Mouse (Mus musculus) kidney, postnatal 0 days (tissue): ENCODE data around the gene Ech1. TPM values are rescaled to one million over a fixed set of nuclear protein-coding genes. Genes with fewer than 3 reads are reported as not detected.

Experiments
- ATAC-seq: fragments of 200-750 bp; cut with Nextera tagmentation; replicated peaks from 2 replicates; pipeline ENCODE4 v1.8.0; 2017; ENCODE audit warnings: low read depth, moderate number of reproducible peaks, moderate TSS enrichment, moderate library complexity; ENCODE audit not compliant: low FRiP score
- DNase-seq: peaks from one replicate; pipeline ENCODE4 v3.0.0-alpha.2; 2016; ENCODE audit warnings: low spot score
- H3K27ac ChIP-seq: fragments of 300-500 bp; sonication (generic); 2 replicates; pipeline ENCODE4 v1.5.1; 2014; ENCODE audit warnings: mild to moderate bottlenecking
- H3K27me3 ChIP-seq: fragments of 300-500 bp; sonication (generic); 2 replicates; pipeline ENCODE4 v1.6.1; 2014; ENCODE audit warnings: low read length, mixed read lengths; ENCODE audit not compliant: insufficient read depth
- H3K36me3 ChIP-seq: fragments of 300-500 bp; sonication (generic); 2 replicates; pipeline ENCODE4 v1.6.1; 2014; ENCODE audit warnings: low read length, mixed read lengths; ENCODE audit not compliant: insufficient read depth
- H3K4me1 ChIP-seq: fragments of 300-500 bp; sonication (generic); replicated peaks from 2 replicates; pipeline ENCODE4 v1.6.1; 2014; ENCODE audit warnings: antibody characterized with exemption, low read length, mixed read lengths; ENCODE audit not compliant: insufficient read depth
- H3K4me2 ChIP-seq: fragments of 300-500 bp; sonication (generic); 2 replicates; pipeline ENCODE4 v1.6.1; 2014; ENCODE audit warnings: mild to moderate bottlenecking, low read length, moderate library complexity, mixed read lengths
- H3K4me3 ChIP-seq: fragments of 300-500 bp; sonication (generic); replicated peaks from 2 replicates; pipeline ENCODE4 v1.5.1; 2014; ENCODE audit warnings: low read depth, low read length
- H3K9ac ChIP-seq: fragments of 300-500 bp; sonication (generic); 2 replicates; pipeline ENCODE4 v1.6.1; 2014; ENCODE audit warnings: low read depth, low read length
- H3K9me3 ChIP-seq: fragments of 300-500 bp; sonication (generic); replicated peaks from 2 replicates; pipeline ENCODE4 v1.6.1; 2016; ENCODE audit warnings: low read length, inconsistent platforms, mixed read lengths
- CTCF ChIP-seq: IDR thresholded peaks from 2 replicates; pipeline ENCODE4 v1.5.1; 2016; ENCODE audit warnings: antibody characterized with exemption, low read depth, mild to moderate bottlenecking, moderate library complexity
- WGBS: fragments of 180-500 bp; shearing (Covaris S2); extraction: QIAGEN DNeasy Blood & Tissue Kit; methylation state at CpG from one replicate; pipeline ENCODE4 v1.1.7; 2014; 5-methylcytosine and 5-hydroxymethylcytosine counted together
- polyA plus RNA-seq: library from polyadenylated mRNA; unstranded; fragments of >200 nt; fragmentation: Nextera tagmentation; extraction: Ambion mirVana; gene quantifications from 2 replicates; pipeline ENCODE4 v1.2.1, GENCODE M21; 2015

Ech1 gene
- polyA plus RNA-seq, 1 experiment from 2014 or later: 330 TPM

DNA sequence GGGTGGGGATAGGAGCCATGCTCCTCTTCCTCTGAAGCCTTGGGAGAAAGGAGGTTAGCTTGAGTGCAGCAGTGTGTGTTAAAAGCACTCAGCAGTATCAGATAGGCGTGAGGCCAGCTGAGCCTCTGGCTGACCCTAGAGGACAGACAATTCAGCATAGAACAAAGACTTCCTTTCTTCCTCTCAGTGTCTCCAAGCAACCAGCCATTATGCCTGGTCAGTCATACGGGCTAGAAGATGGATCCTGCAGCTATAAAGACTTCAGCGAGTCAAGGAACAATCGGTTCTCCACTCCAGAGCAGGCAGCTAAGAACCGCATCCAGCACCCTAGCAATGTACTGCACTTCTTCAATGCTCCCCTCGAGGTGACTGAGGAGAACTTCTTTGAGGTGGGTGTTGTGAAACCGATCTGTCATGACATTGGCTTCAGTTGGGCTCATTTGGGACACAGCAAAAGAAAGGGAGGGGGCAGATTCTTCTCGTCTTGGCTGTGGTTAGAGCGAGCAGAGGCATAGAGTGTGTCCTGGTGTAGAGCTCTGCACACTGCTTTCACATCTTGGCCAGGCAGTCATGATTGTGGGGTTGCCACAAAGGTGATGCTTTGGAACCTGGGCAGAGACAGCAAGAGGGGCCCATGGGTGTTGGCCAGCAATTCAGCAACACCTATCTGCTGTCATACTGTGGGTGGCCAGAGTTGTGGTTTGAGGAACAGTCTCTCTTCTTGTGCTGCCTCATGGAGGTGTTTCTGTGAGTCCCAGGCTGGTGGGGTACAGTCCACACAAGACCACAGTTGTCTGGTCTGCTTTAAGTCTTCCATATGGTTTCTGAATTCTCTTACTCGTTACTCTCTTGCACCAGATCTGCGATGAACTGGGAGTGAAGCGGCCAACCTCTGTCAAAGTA lies 4.4 kb upstream of the Ech1 start:
- Histone ChIP-seq H3K4me1 (peaks cover 7% of the 10 kb centered on the region), H3K4me2 (no peak overlapping the region), H3K4me3 (no peak overlapping the region), H3K27ac (0 out of 2 replicates have a peak overlapping the region, but pooled peaks have one; percentile 40), H3K9me3 (no peaks in the 10 kb centered on the region), H3K36me3 (peaks cover 67% of the 10 kb centered on the region), H3K27me3 (no peaks in the 10 kb centered on the region), H3K9ac (no peak overlapping the region)
- 65% methylated on average over 12 of the region's 12 CpGs for WGBS
- DNase-seq: no peak
- TF ChIP-seq CTCF: no peak
- ATAC-seq: no peak

DNA sequence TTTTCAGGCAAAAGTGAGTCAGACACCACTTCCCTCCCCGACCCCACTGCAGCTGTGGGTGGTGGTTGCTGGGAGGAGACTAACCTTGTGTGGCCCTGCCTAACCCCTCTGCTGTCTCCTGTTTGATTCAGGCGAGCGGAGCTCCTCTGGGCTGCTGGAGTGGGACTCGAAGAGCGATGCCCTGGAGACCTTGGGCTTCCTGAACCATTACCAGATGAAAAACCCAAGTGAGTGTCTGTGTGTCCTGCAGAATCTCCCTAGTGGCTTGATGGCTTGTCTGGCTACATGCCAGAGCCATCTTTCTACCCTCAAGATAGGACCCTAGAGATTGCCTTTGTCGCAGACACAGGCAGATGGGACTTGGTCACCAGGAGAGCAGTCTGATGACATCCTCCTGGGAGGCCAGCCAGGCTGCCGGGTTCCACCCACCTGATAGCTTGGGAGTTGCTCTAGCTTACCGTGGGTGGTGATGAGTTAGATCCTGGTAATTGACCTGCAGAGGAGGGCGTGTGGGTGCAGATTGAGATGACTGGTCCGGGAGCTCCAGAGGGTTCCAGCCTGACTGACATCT lies 3.7 kb upstream of the Ech1 start:
- H3K27me3 ChIP-seq: no peaks in the 10 kb centered on the region
- peaks cover 13% of the 10 kb centered on the region for H3K4me1 ChIP-seq
- H3K9me3 ChIP-seq: no peaks in the 10 kb centered on the region
- 50% methylated on average over 10 of the region's 10 CpGs for WGBS
- peaks cover 59% of the 10 kb centered on the region for H3K36me3 ChIP-seq
- no peak overlapping the region for H3K9ac ChIP-seq
- H3K4me2 ChIP-seq: no peak overlapping the region
- DNase-seq (no peak), ATAC-seq (no peak)
- no peak for TF ChIP-seq CTCF
- 0 out of 2 replicates have a peak overlapping the region, but pooled peaks have one; percentile 40 for H3K27ac ChIP-seq
- H3K4me3 ChIP-seq: no peak overlapping the region

DNA sequence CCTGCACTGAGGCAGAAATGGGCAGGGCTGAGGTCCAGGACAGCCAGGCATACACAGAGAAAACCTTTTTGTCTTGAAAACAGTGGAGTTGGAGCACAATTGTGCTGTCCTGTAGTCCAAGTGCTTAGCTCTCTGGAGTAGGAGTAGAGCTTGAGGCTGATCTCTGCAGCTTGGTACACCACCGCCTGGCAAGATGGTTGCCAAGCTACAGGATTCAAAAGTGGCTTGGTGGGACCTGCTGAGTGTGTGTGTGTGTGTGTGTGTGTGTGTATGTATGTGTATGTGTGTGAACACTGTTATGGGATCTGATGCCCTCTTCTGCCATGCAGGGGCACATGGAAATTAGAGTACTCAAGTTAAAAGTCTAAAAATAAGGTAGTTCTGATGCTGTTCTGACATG lies 2.5 kb upstream of the Ech1 start:
- H3K27me3 ChIP-seq: no peaks in the 10 kb centered on the region
- no peak overlapping the region for H3K4me3 ChIP-seq
- no peak for ATAC-seq
- H3K27ac ChIP-seq: 0 out of 2 replicates have a peak overlapping the region, but pooled peaks have one; percentile 5
- H3K9ac ChIP-seq: no peak overlapping the region
- DNase-seq: no peak
- TF ChIP-seq CTCF: no peak
- no peaks in the 10 kb centered on the region for H3K9me3 ChIP-seq
- peaks cover 49% of the 10 kb centered on the region for H3K36me3 ChIP-seq
- peaks cover 13% of the 10 kb centered on the region for H3K4me1 ChIP-seq
- 83% methylated on average over 1 of the region's 1 CpGs for WGBS
- no peak overlapping the region for H3K4me2 ChIP-seq

DNA sequence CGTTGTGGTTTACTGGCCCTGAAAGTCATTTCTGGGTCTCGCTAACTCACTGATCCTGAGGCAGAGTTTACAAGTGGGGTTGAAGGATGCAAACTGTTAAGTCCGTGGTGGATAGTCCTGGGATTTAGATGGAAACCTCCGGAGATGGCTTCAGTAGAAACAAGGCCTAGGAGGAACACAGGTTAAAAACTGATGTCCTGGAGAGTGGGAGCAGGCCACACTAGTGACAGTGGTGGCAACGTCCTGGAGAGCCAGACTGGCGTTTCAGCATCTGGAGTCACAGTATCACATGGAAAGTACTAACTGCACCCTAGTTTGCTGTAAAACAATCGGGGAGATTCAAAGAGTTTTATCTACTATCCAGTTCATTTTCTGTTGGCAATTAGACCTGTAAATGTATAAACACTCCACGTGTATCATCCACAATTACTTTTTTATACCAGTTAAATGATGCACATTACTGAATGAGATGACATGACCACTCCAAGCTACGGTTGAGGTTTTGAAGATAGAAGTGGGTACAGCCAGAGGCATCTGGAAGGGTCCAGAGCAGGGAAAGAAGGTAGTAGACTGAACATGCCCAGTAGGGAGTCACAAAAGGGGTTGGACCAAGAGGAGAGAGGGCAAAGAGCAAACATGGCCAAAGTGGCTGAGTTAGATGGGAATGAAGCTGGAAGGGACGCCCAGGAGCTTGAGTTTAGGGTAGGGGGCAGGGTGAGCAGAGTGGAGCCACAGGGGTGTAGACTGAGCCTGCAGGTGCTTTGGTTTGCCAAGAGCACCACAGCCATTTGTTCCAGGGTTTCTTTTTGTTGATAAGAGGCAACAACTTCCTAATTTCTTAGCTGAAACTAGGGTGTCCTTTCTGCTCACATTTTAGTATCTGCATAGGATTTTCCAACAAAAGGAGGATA lies 1.8 kb upstream of the Ech1 start:
- no peak overlapping the region for H3K4me3 ChIP-seq
- ATAC-seq (no peak), DNase-seq (no peak)
- no peak for TF ChIP-seq CTCF
- H3K27me3 ChIP-seq: no peaks in the 10 kb centered on the region
- peak overlapping the region; percentile 92 for H3K27ac ChIP-seq
- 60% methylated on average over 10 of the region's 10 CpGs for WGBS
- peaks cover 42% of the 10 kb centered on the region for H3K36me3 ChIP-seq
- H3K4me2 ChIP-seq: no peak overlapping the region
- no peaks in the 10 kb centered on the region for H3K9me3 ChIP-seq
- peaks cover 13% of the 10 kb centered on the region for H3K4me1 ChIP-seq
- H3K9ac ChIP-seq: no peak overlapping the region

DNA sequence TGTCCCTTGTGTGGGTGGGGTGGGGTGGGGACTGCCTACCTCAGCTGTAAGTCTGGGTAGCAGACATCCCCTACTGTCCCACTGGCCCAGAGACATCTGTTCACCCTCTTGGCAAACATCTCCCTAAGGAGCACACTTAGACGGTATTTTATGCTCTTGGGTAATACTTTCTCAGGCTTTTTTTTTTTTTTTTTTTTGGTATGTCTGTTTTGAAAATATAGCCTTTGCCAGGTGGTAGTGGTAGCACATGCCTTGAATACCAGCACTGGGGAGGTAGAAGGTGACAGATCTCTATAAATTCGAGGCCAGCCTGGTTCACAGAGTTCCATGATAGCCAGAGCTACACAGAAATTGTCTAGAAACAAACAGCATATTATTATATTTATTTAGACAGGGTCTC lies 1.1 kb upstream of the Ech1 start:
- Histone ChIP-seq H3K36me3 (peaks cover 35% of the 10 kb centered on the region), H3K27ac (peak overlapping the region; percentile 92), H3K4me1 (peaks cover 13% of the 10 kb centered on the region), H3K9me3 (no peaks in the 10 kb centered on the region), H3K4me2 (no peak overlapping the region), H3K4me3 (no peak overlapping the region), H3K27me3 (no peaks in the 10 kb centered on the region), H3K9ac (no peak overlapping the region)
- DNase-seq (no peak), ATAC-seq (no peak)
- WGBS: 49% methylated on average over 2 of the region's 2 CpGs
- TF ChIP-seq CTCF: no peak
